Mouse (Mus musculus) kidney, postnatal 10 days (tissue): ENCODE measurements around the gene Arl15.

Experiments
- DNase-seq: peaks from one replicate; pipeline ENCODE4 v3.0.0; 2021; ENCODE audit warnings: mixed read lengths

Arl15 gene

DNA sequence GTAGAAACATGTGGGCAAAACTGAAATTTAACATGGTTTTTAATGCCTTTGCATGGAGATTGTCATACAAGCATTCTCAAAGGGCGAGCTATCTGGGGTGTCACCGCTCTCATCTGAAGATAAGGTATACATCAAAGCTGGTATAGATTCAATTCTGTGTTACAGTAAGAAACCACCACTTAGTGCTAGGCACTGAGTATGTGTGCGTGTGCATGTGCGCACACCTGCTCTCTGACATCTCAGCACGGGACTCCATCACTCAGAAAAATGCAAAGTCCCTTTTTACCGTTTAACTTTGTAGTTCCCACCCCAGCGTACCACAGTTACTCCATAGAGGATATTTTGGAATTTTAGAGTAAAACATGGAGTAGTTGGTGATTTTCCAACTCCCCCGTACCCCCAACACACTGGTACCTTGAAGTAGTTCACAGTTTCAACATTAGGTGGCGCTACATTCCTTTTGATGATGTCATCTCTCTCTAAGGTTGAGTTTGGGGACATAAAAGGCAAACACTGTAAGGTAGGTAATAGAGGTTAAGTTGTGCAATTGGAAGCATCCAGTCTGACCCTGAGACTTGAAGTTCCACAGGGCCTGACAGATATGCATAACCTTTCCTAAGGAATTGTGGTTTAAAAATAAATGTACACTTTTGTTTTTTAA, 281.5 kb downstream of the Arl15 start:
- DNase-seq = peak; percentile 37

DNA sequence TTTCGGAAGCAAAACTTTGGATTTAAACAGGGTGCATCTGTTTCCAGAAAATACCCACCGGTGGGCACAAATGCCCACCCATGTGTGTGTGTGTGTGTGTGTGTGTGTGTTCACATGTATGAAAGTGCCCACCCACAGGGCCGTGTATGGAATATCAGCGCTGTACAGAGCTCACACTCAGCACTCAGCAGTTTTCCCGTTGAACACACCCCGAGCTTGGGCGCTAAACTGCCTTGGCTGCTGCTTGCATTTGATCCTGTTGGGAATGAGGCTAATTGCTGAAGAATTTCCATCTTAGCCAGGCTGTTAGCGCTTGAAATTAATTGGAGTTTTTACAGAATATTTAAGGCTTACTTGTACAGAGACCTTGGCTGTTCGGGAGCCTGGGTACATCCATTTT, 282.9 kb downstream of the Arl15 start:
- no peak for DNase-seq

DNA sequence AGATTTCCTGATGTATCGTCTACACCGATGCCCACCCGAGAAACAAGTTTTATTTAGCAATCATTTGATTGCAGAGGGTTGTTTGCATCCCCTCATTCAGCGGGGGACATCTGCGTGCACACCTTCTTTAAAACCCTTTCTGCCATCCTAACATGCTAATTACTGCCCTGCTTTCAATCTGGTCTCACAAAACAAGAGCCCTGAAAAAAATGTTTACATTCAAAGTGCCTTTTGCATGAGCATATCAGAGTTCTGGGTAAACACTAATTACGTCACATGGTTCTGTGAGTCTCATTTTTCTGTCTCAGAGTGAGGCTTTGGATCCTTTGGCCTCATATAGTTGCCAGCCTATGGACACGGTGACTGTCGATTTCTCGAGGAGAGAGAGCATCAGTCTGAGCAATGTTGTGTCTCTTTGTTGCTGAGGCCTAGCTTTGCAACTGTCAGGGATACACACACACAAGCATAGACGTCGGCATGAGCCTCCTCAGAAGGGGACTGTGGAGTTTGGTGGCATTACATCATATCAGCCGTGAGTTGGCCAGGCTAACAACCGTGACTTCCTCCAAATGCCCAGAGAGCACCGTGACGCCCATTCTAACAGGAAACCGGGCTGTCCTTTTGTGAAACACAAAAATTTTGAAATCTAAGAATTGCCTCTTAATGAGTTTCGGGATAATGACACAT, 283.4 kb downstream of the Arl15 start:
- no peak for DNase-seq

DNA sequence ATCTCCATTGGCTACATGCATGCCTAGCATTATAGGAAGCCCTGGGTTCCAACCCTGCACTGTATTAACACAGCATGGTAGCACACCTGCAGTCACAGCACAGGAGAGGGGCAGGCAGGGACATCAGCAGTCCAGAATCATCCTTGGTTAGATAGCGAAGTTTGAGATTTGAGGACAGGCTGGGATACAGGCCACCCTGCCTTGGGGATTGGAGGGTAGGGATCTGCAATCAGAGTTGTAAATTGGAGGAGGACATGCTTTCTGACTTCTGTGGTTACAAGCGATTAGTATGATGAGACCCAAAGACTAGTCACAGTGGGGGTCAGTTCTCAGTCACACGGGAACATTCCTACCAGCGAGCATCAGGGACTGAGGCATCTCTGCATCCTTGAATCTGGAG, 284.5 kb downstream of the Arl15 start:
- DNase-seq = no peak

DNA sequence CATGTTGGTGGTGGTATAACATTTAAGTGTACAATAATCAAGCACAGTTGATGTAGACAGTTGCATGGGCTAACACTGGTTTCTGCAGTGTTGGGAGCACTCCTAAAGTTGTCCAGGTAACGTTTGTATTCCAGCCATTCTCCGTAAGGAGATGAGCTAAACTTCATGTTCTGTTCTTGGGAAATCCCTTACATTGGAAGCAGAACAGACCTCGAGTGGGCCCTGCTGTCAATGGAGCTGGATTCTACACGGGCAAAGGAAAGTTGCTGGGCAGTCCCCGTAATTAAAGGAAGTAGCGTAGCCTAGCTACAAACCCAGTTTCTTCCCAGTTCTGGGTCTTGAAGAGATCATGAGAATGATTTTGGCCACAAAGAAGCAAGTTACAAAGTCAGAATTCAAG, 285.4 kb downstream of the Arl15 start:
- no peak for DNase-seq

DNA sequence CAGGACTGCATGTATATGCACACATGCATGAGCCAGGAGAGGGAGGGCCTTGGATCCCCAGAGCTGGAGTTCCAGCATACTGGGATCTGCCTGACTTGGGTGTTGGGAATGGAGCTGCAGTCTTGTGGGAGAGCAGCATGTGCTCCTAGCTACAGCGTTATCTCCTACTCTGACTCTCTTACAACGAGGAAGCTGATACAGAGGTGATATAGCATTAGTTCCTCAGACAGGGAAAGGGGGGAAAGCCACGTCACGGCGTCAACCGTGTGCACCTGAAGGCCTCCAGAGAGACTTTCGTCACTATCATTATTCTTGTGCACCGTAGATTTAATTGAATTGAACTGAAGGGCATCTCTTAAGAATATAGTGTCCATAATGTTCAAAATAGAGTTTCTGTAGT, 286.2 kb downstream of the Arl15 start:
- DNase-seq = no peak

DNA sequence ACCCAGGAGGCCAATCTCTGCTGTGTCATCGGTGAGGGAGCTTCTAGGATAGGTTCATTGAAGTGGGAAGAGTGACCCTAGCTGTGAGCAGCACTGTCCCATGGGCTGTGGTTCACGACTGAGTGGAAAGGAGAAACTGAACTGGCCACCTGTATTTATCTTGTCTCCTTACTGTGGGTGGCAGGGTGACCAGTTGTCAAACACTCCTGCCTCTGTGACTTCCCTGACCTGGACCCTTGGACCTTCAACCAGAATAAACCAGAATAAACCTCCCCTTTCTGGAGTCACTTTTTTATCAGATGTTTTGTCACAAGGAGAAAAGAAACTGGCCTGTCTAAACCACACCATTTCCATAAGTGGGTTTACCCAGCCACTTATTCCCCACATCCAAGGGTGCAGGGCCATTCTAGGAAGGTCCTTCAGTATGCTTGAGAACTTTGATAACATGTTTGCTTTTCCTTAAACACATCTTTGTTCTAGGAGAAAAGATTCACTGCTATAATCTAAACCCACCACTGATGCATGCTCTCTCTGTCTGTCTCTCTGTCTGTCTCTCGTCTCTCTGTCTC, 289.3 kb downstream of the Arl15 start:
- no peak for DNase-seq

DNA sequence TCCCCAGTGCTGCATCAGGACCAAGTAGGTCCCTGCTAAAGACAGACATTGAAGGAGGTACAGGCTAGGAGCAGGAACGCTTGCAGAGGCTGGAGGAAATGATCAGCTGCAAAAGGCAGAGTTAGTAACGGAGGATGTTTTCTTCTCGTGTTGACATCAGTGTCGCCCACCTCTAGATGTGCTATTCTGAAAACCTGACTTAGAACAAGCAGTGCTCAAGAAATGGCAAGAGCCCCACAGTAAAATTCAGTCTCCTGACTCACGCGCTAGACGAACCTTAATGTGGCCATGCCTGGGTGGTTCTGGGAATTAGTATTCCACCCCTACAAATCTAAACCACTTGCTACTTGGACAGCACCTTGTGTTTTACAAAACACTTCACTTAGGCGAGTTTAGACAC, 291.1 kb downstream of the Arl15 start:
- DNase-seq = no peak

DNA sequence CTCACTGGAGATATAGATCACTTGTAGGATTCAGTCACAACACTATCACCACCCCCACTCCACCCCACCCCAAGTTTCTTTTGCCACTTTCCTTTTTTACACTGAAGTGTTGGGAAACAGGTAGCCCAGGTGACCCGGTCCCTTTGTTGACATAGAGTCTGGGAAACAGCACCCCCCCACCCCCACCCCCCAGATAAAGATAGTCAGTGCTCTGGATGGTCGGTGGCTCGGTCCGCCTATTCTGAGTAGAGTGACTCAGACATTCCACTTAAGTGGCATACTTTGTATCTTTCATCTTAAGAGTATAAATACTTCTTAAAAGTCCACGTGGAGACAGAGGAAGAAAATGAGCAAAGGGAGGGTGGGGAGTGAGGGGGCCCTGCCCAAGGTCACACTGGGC, 292.0 kb downstream of the Arl15 start:
- no peak for DNase-seq

DNA sequence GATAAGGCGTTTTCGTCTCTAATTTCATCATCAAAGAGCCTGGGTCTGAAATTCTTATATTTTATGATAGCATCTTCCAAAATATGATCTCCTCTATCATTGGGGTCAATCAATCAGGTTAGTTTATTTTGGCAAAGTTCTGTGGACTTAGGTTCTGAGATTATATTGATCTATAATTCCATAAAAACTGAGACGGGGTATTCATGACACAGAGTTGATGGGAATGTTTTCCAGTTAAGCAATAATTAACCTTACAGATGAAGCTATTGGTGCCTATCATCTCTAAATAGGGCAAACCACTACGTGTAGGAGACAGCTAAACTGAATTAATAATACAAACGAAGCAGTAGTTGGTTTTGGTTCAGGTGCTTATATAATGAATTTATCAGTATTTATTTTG, 292.5 kb downstream of the Arl15 start:
- no peak for DNase-seq

DNA sequence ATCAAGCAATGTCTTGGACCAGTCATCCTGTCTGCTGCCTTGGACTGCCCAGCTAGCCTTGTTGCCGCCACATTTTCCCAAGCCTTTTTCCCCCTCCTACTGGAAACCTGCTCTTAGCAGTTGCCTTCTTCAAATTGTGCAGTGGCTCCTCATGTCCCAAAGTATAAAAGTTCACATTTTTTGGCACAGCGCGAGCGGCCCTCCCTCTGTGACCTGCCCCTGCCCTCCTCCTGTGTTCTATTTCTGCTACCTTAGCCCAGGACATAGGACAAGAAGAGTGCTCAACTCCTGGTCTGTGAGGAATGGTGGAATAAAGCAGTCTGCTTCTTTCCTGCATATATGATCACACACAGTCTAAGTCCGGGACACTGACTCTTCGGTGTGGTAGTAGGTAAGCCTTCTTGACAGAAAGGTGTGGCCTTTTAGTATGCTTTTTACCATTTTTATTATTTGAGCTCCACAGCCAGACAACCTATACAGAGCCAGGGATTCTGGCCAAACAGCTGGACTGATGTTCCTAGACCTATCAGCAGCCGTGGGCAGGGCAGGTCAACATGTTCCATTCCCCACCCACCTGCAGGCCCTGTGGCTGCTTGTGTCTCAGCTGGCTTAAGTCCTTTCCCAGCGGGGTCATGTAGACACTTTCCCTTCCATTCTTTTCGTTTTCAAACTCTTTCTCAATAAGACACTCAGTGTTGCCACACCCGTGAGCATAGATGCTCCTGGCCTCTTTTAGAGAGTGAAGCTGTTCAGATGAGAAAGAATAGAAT, 293.6 kb downstream of the Arl15 start:
- DNase-seq = no peak

DNA sequence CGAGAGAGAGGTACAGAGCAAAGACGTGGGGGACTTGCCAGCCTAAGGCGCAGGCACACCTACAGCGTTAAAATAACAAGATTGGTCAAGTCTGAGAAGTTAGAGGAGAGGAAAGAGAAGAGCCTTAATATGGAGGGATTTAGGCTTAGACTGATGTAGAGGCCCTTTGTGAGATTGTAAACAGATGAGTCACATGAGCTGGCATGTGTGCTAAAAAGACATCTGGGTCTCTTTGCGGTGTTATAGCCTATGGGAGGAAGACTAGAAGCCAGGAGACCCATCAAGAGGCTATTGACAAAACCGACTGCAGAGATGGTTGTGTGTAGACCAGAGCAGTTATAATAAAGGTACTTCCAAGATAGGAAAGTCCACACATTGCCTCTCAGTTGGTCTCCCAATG, 296.5 kb downstream of the Arl15 start:
- no peak for DNase-seq

DNA sequence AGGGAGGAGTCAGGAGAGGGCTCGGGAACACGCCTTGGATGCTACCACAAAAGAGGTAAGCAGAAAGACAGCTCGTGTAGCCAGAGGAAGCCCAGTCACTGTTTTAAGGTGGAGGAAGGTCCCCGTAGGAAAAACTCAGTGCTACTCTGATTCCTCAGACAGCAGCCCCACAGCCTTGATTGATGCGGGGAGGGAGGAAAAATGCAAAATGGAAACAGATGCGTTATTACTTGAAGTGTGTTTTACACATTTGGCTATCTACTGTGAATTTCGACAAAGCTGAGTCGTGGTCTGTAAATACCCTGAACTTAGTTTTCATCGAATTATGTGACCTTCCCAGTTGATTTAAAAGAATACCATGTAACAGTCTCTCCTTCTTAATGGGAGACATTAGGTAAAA, 296.9 kb downstream of the Arl15 start:
- DNase-seq = no peak

DNA sequence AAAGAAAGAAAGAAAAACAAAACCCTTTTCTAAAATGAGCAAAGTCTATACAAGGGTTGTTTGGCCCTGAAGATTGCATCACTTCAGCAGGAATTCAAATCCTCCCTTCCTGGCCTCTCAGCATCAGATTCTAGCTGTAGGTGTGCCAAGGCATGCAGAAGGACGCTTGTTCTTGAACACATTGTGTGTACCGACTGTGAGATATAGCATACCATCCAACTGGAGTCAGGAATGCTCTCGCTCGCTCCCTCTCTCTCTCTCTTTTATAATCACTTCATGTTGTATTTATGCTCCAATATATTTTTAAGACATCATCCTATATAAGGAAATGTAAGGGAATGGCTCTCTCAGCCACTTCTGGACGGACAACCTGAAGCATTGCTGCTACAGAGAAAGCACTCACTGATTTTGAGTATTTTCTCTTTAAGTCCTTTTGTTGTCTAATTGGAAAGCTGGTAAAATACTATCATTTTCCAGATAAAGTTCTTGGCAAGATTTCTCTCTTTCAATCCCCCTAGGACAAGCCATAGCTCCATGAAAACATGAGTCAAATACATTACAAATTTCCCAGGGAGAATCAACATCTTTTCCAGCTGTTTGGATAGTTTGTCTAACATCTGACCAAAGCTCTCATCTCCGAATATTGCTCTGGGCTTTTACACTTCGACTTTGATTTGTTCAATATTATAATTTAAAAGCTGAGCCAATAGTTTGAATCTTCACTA, 300.0 kb downstream of the Arl15 start:
- DNase-seq = no peak

DNA sequence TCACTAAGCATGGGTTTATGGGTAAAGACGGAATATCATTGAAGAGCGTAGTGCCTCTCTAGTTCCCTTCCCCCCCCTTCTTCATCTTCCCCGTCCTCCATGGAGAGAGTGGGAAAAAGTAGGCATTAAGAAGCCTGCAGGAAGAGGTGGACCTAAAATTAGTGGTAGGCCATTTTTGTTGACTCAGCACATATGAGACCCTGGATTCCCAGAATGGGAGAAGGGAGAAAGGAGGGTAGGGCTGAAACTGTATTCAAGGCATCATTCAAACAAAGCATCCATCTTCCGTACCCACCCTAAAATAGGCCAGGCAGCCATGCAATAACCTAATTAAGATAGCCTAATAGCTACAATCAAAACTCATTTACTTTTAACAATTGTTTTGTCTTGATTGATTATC, 301.1 kb downstream of the Arl15 start:
- no peak for DNase-seq

DNA sequence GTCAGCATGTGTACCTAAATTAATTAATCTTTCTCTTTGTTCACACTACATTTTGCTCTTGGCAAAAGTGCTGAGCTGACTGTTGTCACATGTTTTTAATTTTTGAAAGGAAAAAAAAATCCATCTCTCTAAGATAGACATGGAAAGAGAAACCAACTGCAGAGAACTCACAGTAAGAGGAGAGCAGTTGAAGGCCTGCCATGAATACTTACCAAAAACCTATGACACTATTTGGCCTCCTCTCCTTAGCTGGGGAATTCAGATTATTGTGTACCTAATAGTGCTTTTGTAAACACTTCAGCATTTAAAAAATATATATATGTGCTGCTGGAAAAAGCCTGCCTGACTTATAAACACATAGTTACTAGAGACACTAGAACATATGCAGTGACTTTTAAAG, 302.1 kb downstream of the Arl15 start:
- DNase-seq = no peak

DNA sequence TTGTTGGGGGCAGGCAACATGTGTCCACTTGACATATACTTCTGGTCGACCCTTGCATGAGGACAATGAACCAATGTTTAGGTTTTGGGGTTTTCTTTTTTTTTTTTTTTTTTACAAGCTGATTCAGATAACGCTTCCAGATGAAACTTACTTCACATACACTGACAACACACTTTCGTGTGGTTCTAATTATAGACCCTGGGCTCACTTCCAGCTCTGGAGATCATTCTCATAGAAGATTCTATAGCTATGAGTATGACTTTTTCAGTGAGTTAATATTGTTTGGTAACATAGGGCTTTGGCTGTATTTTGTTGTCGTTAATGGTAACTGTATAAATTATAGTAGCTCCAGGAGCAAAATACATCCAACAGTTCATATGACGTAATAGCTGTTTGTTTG, 306.9 kb downstream of the Arl15 start:
- no peak for DNase-seq

DNA sequence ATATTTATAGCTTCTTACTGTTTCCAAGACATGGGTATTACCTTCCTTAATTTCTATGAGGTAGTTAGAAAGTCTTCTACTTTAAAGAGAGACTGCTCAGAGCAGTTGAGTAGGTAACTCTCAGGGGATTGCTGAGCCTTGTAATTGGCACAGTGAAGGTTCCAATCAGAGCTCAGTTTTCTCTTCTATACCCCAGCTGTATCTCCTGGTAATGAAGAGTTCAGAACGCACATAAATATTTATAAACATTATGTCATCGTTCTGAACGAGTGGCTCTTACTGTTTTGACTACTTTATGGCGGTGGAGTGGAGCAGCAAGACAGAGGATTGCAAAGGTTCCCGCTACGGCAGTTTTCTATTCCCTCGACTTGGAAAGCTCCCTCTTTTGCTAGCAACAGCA, 311.8 kb downstream of the Arl15 start:
- no peak for DNase-seq

DNA sequence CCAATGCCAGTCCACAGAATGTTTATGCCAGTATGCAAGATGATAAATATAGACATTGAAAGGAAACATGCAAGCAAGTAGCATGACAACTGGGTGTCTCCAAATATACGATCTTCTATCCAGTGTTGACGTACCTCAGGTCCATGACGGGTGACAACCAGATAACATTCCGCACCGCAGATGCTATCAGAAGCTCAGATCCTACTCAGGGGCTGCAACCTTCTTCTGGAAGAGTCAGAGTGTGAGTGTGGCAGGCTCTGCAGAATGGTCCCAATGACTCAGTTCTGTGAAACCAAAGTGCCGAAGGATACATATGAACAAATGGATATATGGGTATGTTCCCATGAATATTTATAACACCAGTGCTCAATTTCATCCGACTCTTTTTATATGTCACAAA, 313.2 kb downstream of the Arl15 start:
- no peak for DNase-seq

DNA sequence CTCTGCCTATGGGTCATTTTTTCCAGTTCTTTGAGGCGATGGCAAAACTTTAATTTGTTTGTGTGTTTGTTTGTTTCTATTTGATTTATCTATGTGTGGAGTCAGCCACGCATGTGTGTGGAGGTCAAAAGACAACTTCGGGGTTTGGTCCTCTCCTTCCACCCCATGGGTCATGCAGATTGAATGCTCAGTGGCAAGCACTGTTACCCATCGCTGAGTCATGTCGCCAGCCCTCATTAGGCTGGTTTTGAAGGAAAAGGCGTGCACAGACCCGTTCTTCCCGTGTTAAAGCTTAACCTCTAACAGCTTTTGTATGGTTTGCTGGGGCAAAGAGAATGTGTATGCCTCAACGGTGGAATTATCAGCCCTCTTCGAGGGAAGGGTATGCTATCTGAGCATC, 315.1 kb downstream of the Arl15 start:
- no peak for DNase-seq

DNA sequence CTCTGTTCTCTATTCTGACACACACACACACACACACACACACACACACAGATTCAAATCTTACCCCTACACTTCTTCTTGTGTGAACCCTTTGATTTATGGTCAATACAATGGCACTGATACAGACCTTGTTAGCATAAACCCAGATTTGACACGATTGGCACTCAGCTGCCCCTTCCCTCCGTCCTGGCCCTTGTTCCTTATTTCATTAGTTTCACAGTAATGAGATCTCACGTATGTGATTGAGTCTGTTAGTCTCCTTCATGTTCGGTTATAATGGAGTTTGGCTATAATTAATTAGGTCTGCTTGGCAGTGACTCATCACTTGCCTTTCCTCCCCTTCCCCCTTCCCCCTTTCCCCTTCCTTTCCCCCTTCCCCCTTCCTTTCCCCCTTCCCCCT, 315.5 kb downstream of the Arl15 start:
- no peak for DNase-seq

DNA sequence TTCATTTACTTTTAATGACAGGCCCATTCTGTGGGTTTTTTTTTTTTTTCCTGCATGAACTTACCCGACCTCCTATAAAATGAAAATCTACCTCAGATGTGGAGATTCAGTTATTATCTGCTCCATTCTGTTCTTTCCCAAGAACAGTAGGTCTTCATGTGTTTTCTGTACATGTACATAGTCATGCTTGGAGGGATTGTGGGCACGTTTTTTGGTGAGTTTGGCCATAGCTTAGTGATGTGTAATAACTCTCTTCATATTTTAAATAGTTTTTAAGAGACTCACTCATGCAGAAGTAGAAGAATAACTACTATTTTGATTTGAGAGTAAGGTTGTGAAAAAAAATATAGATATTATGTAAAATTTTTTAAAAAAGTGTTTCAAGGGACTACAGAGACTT, 319.2 kb downstream of the Arl15 start:
- no peak for DNase-seq

DNA sequence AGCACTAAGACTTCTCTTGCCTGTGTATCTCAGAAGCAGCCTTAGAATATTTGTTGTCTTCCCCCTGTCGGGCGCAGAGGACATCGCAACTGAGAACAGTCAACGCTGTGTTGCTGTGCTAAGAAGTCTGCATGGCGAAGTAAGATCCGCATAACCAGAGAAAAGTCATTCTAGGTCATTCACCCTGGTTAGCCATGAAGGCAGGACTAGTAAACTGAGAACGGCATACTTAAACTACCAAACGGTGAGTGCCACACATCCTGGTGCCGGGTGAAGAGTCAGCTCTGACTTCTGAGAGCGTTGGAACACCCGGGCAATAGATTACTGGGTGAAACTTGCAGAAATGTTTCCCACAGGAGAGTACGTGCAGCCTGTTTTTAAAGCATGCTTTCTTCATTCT, 320.3 kb downstream of the Arl15 start:
- DNase-seq = no peak
